Mouse (Mus musculus) olfactory bulb, adult 2 months (tissue): ENCODE measurements around the gene Anks1.

Experiments used
- CTCF ChIP-seq: fragments of 200-500 bp; IDR thresholded peaks from 2 replicates; pipeline ENCODE4 v1.5.1; 2012; ENCODE audit warnings: low read depth, mild to moderate bottlenecking, low read length, moderate library complexity; ENCODE audit not compliant: insufficient read depth
- POLR2A ChIP-seq: fragments of 200-500 bp; IDR thresholded peaks from 2 replicates; pipeline ENCODE4 v1.6.1; 2012; ENCODE audit warnings: mild to moderate bottlenecking, low read depth, low read length, moderate library complexity; ENCODE audit not compliant: insufficient read depth

- TF ChIP-seq CTCF: no peak
- TF ChIP-seq POLR2A: no peak
Observed at GRCm38 (mm10) chr17:27966056-27966455, 57.0 kb downstream of the Anks1 start.
